Mouse (Mus musculus) adrenal gland, postnatal 4 days (tissue): ENCODE results near the gene Ifnz. TPM values are rescaled to one million over a fixed set of nuclear protein-coding genes. Genes with fewer than 3 reads are reported as not detected.
"Not testable (repeated sequence)": the region's sequence is repeated elsewhere in the genome, so short reads cannot be mapped to it uniquely, and the experiment has no call there.

Experiments used
- DNase-seq, 2 experiments: peaks; one replicate each; pipeline ENCODE4 v3.0.0; 2021 to 2022; ENCODE audit warnings: low spot score in 2 of 2, mixed read lengths in 2 of 2
- total RNA-seq, 2 experiments: library from RNA; stranded (reverse); gene quantifications; 2 replicates each; pipeline ENCODE4 v1.2.3; 2021

The Ifnz gene
- total RNA-seq, 2 experiments from 2014 or later = not detected

DNA sequence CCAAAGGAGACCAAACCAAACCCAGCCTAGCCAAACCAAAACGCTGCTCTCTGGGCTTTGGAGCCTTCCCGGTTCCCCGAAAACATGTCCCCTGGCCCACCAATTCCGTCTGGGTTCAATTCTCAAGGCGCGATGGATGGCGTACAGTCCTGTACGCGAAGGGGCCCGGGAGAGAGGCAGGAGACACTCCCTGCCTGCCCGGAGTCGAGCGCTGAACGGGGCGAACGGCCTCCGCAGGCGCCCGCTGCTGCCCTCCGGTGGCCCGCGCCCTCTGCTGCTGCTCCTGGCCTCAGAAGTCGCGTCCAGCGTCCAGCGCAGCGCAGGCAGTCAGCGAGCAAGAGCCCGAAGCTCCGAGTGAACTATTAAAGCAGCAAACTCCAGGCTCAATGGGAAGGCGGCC lies 404 bp downstream of the Ifnz start:
- DNase-seq = not testable (repeated sequence)

DNA sequence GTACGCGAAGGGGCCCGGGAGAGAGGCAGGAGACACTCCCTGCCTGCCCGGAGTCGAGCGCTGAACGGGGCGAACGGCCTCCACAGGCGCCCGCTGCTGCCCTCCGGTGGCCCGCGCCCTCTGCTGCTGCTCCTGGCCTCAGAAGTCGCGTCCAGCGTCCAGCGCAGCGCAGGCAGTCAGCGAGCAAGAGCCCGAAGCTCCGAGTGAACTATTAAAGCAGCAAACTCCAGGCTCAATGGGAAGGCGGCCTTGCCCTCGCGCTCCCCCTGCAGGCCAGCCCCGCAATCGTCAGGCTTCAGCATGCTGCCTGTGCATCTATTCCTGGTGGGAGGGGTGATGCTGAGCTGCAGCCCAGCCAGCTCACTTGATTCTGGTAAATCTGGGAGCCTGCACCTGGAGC lies 3.5 kb downstream of the Ifnz start, which contains the start of gene Gm13276:
TSS of gene Gm13276 (plus strand) at position 301 of the 400 bp plus-strand sequence.
- not testable (repeated sequence) for DNase-seq

DNA sequence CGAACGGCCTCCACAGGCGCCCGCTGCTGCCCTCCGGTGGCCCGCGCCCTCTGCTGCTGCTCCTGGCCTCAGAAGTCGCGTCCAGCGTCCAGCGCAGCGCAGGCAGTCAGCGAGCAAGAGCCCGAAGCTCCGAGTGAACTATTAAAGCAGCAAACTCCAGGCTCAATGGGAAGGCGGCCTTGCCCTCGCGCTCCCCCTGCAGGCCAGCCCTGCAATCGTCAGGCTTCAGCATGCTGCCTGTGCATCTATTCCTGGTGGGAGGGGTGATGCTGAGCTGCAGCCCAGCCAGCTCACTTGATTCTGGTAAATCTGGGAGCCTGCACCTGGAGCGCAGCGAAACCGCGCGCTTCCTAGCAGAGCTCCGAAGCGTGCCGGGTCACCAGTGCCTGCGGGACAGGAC lies 6.5 kb downstream of the Ifnz start, which contains the start of gene Gm13277:
TSS of gene Gm13277 (plus strand) at position 231 of the 400 bp plus-strand sequence.
- DNase-seq = peak; percentile 14 to 16

DNA sequence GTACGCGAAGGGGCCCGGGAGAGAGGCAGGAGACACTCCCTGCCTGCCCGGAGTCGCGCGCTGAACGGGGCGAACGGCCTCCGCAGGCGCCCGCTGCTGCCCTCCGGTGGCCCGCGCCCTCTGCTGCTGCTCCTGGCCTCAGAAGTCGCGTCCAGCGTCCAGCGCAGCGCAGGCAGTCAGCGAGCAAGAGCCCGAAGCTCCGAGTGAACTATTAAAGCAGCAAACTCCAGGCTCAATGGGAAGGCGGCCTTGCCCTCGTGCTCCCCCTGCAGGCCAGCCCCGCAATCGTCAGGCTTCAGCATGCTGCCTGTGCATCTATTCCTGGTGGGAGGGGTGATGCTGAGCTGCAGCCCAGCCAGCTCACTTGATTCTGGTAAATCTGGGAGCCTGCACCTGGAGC lies 9.3 kb downstream of the Ifnz start, which contains the start of gene Gm13278:
TSS of gene Gm13278 (plus strand) at position 301 of the 400 bp plus-strand sequence.
- DNase-seq = not testable (repeated sequence)

DNA sequence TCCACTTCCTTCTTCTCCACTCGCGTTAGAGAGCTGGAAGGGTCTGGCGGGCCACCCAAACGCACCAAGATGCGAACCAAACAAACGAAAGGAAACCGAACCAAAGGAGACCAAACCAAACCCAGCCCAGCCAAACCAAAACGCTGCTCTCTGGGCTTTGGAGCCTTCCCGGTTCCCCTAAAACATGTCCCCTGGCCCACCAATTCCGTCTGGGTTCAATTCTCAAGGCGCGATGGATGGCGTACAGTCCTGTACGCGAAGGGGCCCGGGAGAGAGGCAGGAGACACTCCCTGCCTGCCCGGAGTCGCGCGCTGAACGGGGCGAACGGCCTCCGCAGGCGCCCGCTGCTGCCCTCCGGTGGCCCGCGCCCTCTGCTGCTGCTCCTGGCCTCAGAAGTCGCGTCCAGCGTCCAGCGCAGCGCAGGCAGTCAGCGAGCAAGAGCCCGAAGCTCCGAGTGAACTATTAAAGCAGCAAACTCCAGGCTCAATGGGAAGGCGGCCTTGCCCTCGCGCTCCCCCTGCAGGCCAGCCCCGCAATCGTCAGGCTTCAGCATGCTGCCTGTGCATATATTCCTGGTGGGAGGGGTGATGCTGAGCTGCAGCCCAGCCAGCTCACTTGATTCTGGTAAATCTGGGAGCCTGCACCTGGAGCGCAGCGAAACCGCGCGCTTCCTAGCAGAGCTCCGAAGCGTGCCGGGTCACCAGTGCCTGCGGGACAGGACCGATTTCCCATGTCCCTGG lies 12.2 kb downstream of the Ifnz start, which contains the start of gene Gm13275:
TSS of gene Gm13275 (plus strand) at position 552 of the 740 bp plus-strand sequence.
- DNase-seq = peak; percentile 34 to 37

DNA sequence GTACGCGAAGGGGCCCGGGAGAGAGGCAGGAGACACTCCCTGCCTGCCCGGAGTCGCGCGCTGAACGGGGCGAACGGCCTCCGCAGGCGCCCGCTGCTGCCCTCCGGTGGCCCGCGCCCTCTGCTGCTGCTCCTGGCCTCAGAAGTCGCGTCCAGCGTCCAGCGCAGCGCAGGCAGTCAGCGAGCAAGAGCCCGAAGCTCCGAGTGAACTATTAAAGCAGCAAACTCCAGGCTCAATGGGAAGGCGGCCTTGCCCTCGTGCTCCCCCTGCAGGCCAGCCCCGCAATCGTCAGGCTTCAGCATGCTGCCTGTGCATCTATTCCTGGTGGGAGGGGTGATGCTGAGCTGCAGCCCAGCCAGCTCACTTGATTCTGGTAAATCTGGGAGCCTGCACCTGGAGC lies 15.2 kb downstream of the Ifnz start, which contains the start of gene Gm13279:
TSS of gene Gm13279 (plus strand) at position 301 of the 400 bp plus-strand sequence.
- DNase-seq = not testable (repeated sequence)

DNA sequence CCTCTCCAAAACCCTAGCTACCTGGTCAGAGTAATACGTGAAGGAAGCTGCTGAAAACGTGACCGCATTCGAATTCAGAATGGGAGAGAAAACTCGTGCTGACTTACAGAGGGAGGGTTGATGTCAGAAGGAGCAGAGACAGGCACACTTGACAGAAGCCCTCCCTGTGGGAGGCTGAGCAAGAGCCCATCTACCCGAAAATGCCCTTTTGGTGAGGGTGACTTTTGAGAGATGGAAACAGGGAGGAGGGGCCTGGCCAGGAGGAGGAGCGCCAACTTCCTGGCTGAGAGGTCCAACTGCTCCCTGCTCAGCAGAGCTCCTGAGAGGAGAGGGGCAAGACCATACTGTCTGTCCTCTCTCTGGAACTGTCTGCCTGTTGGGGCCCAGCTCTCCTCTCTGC lies 17.4 kb downstream of the Ifnz start, which contains the start of gene Gm13285:
TSS of gene Gm13285 (plus strand) at position 301 of the 400 bp plus-strand sequence.
- DNase-seq = not testable (repeated sequence)

DNA sequence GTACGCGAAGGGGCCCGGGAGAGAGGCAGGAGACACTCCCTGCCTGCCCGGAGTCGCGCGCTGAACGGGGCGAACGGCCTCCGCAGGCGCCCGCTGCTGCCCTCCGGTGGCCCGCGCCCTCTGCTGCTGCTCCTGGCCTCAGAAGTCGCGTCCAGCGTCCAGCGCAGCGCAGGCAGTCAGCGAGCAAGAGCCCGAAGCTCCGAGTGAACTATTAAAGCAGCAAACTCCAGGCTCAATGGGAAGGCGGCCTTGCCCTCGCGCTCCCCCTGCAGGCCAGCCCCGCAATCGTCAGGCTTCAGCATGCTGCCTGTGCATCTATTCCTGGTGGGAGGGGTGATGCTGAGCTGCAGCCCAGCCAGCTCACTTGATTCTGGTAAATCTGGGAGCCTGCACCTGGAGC lies 21.0 kb downstream of the Ifnz start, which contains the start of gene Gm13287:
TSS of gene Gm13287 (plus strand) at position 301 of the 400 bp plus-strand sequence.
- DNase-seq = not testable (repeated sequence)

DNA sequence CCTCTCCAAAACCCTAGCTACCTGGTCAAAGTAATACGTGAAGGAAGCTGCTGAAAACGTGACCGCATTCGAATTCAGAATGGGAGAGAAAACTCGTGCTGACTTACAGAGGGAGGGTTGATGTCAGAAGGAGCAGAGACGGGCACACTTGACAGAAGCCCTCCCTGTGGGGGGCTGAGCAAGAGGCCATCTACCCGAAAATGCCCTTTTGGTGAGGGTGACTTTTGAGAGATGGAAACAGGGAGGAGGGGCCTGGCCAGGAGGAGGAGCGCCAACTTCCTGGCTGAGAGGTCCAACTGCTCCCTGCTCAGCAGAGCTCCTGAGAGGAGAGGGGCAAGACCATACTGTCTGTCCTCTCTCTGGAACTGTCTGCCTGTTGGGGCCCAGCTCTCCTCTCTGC lies 23.3 kb downstream of the Ifnz start, which contains the start of gene Gm13288:
TSS of gene Gm13288 (plus strand) at position 301 of the 400 bp plus-strand sequence.
- not testable (repeated sequence) for DNase-seq

DNA sequence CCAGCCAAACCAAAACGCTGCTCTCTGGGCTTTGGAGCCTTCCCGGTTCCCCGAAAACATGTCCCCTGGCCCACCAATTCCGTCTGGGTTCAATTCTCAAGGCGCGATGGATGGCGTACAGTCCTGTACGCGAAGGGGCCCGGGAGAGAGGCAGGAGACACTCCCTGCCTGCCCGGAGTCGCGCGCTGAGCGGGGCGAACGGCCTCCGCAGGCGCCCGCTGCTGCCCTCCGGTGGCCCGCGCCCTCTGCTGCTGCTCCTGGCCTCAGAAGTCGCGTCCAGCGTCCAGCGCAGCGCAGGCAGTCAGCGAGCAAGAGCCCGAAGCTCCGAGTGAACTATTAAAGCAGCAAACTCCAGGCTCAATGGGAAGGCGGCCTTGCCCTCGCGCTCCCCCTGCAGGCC lies 23.8 kb downstream of the Ifnz start:
- DNase-seq = not testable (repeated sequence)

DNA sequence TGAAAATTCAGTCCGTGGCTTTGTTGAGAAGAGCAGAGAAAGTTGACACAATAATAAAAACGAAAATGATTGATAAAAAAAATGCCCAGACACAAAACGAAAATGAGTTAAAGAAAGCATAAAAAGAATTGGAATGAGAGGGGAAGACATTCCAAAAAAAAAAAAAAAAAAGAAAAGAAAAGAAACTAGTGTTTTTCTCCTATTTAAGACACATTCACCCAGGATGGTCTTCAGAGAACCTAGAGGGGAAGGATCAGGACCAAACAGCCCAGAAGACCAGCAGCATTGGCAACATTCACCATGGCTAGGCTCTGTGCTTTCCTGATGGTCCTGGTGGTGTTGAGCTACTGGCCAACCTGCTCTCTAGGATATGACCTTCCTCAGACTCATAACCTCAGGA lies 34.0 kb downstream of the Ifnz start, which contains the start of gene Ifna7:
TSS of gene Ifna7 (plus strand) at position 301 of the 400 bp plus-strand sequence.
- no peak for DNase-seq

DNA sequence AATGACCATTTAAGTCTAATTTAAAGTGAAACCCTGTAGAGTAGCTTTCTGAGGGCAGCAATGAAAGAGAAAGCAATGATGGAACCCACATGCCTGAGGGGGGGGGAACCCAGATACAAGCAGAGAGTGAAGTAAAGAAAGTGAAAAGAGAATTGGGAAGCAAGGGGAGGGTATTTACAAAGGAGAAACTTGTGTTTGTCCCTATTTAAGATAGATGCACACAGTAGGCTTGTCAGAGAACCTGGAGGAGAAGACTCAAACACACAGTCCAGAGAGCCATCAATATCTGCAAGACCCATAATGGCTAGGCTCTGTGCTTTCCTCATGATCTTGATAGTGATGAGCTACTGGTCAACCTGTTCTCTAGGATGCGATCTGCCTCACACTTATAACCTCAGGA lies 37.7 kb downstream of the Ifnz start, which contains the start of gene Ifna11:
TSS of gene Ifna11 (plus strand) at position 301 of the 400 bp plus-strand sequence.
- no peak for DNase-seq

DNA sequence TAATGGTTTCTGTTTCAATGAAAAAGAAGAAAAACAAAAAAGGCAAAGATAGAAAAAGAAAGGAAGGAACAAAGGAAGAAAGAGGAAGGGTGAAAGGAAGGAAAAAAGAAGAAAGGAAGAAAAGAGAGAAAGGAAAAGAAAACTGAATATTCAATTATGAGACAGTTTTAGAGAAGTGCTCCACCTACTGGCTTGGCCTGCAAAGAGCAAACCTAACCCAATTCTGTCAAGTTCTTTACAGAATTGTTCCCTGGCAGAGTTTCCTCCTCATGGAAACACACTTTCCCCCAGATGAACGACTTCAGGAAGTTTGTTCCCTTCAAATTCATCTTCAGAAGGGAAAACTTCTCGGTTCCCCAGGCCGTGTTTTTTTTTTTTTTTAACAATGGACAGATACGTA lies 41.1 kb downstream of the Ifnz start:
- no peak for DNase-seq

DNA sequence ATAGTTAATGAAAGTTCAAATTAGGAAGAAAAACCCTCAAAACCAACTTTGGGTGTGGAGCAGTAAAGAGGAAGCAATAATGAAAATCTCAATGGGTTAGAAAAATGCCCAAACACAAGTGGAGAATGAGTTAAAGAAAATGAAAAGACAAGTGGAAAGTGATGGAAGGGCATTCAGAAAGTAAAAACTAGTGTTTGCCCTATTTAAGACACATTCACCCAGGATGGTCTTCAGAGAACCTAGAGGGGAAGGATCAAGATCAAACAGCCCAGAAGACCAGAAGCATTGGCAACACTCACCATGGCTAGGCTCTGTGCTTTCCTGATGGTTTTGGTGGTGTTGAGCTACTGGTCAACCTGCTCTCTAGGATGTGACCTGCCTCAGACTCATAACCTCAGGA lies 45.2 kb downstream of the Ifnz start, which contains the start of gene Ifna6:
TSS of gene Ifna6 (plus strand) at position 301 of the 400 bp plus-strand sequence.
- DNase-seq = not testable (repeated sequence)

DNA sequence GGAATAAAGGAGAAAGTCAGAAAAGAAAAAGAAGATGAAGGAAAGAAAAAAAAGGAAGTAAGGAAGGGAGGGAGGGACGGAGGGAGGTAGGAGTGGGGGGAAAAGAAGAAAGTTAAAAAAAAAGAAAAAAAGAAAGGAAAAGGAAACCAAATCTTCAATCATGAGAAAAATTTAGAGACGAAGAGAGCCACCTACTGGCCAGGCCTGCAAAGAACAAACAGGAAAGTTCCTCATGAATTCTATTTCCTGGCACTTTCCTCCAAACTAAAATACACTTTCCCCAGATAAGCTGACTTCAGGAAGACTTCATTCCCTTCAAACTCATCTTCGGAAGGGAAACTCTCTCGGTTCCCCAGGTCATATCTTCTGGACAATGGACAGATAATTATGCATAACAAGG lies 48.6 kb downstream of the Ifnz start:
- DNase-seq = no peak

Other genes with a start within 250 kb of the Ifnz start
- gene Ifna15, start 223.9 kb upstream of the Ifnz start, total RNA-seq = not detected
- not detected for gene Ifna14, start 210.3 kb upstream of the Ifnz start, total RNA-seq
- gene Ifna9, start 189.7 kb upstream of the Ifnz start, total RNA-seq = not detected
- not detected for gene Ifna12, start 178.8 kb upstream of the Ifnz start, total RNA-seq
- not detected for gene C87499, start 147.7 kb upstream of the Ifnz start, total RNA-seq
- gene Ifna13, start 137.7 kb upstream of the Ifnz start, total RNA-seq = not detected
- not detected for gene Ifna16, start 105.2 kb upstream of the Ifnz start, total RNA-seq
- not detected for gene Ifna2, start 98.2 kb upstream of the Ifnz start, total RNA-seq
- not detected for gene Ifnab, start 90.8 kb upstream of the Ifnz start, total RNA-seq
- under 1 TPM; 0.31 to 0.48 TPM for gene Gm26566, start 60.3 kb upstream of the Ifnz start, total RNA-seq
- gene Klhl9, start 59.7 kb upstream of the Ifnz start, total RNA-seq = 10 to 100 TPM; 85.2 to 88.5 TPM
- not detected for gene Gm13271, start 27.3 kb upstream of the Ifnz start, total RNA-seq
- gene Gm13283, start 22.0 kb upstream of the Ifnz start, total RNA-seq = not detected
- not detected for gene Gm13290, start 8.3 kb upstream of the Ifnz start, total RNA-seq
- not detected for gene Gm13289, start 5.2 kb upstream of the Ifnz start, total RNA-seq
- gene Gm13272, start 2.3 kb upstream of the Ifnz start, total RNA-seq = not detected
- gene Gm13276, start 3.6 kb downstream of the Ifnz start, total RNA-seq = not detected
- not detected for gene Gm13277, start 6.5 kb downstream of the Ifnz start, total RNA-seq
- not detected for gene Gm13278, start 9.4 kb downstream of the Ifnz start, total RNA-seq
- gene Gm13275, start 12.4 kb downstream of the Ifnz start, total RNA-seq = not detected
- gene Gm13279, start 15.3 kb downstream of the Ifnz start, total RNA-seq = not detected
- gene Gm13285, start 17.5 kb downstream of the Ifnz start, total RNA-seq = under 1 TPM in 1 of 2 experiments, not detected in 1; 0.50 TPM
- not detected for gene Gm13287, start 21.1 kb downstream of the Ifnz start, total RNA-seq
- gene Gm13288, start 23.4 kb downstream of the Ifnz start, total RNA-seq = not detected
- gene Ifna7, start 34.1 kb downstream of the Ifnz start, total RNA-seq = not detected
- gene Ifna11, start 37.8 kb downstream of the Ifnz start, total RNA-seq = not detected
- not detected for gene Ifna6, start 45.3 kb downstream of the Ifnz start, total RNA-seq
- gene Ifna5, start 53.4 kb downstream of the Ifnz start, total RNA-seq = not detected
- not detected for gene Ifna4, start 59.7 kb downstream of the Ifnz start, total RNA-seq
- not detected for gene Ifna1, start 68.0 kb downstream of the Ifnz start, total RNA-seq
- gene Ifne, start 98.1 kb downstream of the Ifnz start, total RNA-seq = not detected